Mouse (Mus musculus) small intestine, adult 10 weeks (tissue): ENCODE measurements around the gene 1600002K03Rik. TPM values are rescaled to one million over a fixed set of nuclear protein-coding genes. Genes with fewer than 3 reads are reported as not detected.

Experiments used
- polyA plus RNA-seq: library from polyadenylated mRNA; stranded (reverse); fragments of 350-450 nt; fragmentation: Illumina TruSeq; extraction: RNeasy Lipid Tissue Mini Kit (QIAGEN cat#74804); gene quantifications from one replicate; pipeline ENCODE4 v1.2.3, GENCODE M21; 2014; ENCODE audit warnings: low replicate concordance

1600002K03Rik gene
- polyA plus RNA-seq, result not detected

GRCm38 (mm10) chr10:80172527-80173292 is at the start of gene 1600002K03Rik:
1600002K03Rik (plus strand) TSS chr10:80172944.

DNA sequence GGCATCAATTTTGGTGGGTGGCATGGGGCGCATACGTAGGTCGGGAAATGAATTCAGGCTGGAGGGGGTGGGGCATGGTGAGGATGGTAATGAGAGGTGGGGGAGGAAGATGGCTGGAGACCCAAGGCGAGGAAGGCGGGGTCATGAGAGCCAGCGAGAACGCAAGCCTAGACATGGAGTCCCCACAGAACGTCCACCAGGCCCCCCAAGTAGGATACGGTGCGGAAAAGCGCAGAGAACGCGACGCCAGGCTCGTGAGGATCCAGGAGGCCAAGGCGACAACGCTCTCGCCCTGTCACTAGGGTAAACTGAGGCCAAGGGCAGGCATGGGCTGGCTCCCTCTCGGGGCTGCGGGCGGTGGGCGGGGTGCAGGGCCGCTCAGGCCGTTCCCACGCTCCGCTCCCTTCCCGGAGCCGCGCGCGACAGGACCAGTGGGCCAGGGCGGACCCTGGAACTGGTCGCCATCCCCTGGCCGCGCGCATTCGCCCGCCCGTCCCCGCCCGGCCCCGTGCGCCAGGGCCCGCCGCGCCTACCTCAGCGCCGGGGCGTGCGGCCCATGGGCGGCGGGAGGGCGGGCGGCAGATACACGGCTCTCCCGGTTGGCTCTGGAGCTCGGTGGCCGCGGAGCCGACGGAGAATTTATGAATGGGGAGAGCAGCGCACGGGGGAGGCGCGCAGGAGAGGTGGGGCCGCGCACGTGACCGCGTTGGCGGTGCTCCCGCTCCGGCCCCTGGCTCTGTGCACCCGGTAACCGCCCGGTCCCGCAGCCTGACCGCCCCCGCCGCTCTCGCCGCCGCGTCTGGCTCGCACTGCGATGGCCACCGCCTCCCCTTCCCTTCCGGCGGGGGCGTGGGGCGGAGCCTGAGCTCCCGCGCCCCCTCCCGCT is 33.9 kb upstream of the 1600002K03Rik start, which contains the start of gene Atp5d:
Atp5d (plus strand) TSS at position 80 of the 886 bp plus-strand sequence.

DNA sequence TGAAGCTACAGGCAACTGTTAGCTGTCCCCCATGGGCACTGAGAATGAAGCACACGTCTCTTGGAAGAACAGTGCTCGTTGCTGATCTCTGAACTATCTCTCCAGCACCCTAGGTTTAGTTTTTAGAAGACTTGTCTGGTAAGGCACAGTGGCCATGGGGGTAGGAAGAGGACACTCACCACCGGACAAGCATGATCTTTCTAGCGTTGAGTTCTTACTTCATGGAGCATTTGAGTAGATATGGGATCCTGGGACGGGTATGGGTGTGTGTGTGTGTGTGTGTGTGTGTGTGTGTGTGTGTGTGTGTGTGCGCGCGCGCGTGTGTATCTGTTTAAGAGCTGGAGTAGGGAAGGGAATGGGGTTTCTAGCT is 32.1 kb upstream of the 1600002K03Rik start, which contains the start of gene Cbarp:
Cbarp (minus strand) TSS at position 170 of the 370 bp plus-strand sequence.

DNA sequence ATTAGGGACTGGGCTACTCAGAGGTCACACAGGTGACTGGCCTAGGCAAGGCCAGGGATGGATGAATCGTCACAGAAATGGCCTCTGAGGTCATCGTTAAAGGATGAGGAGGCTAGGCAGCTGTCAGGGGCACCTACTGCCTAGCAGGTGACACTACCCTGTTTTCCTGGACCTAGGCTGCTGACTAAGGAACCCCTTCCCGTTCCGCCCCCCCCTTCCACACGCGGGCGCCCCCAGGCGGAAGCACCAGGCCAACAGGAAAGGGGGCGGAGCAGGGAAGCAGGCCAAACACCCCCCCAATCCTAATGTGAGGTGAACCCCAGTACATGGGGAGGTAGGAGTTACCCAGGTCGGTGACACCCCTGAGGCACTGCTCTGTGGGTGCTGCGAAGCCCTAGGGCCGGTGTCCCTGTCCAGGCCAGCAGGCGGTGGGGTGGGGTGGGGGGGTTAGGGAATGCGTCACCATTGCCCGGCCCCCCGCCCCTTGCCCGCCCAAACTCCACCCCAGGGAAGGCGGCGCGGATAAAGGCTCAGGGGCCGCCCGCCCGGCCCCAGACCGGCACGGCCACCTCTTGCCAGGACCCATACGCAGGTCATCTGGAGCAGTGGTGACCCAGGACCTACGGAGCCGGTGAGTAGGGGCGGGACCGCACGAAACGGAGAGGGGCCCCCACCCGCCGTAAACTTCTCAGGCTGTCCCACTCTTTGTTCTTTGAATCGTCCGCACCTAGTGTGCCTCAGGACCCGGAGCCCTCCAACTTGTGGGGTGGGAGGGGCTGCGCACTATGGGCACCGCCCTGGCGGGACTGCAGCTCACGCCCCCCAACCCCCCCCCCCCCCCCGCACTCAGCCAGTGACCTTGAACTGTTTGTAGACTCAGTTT is 24.8 kb upstream of the 1600002K03Rik start, which contains the start of gene Midn:
Midn (plus strand) TSS at position 554 of the 883 bp plus-strand sequence.

GRCm38 (mm10) chr10:80165392-80166128 is 7.2 kb upstream of the 1600002K03Rik start, which contains the start of gene Cirbp:
Cirbp (plus strand) TSS chr10:80165985.

DNA sequence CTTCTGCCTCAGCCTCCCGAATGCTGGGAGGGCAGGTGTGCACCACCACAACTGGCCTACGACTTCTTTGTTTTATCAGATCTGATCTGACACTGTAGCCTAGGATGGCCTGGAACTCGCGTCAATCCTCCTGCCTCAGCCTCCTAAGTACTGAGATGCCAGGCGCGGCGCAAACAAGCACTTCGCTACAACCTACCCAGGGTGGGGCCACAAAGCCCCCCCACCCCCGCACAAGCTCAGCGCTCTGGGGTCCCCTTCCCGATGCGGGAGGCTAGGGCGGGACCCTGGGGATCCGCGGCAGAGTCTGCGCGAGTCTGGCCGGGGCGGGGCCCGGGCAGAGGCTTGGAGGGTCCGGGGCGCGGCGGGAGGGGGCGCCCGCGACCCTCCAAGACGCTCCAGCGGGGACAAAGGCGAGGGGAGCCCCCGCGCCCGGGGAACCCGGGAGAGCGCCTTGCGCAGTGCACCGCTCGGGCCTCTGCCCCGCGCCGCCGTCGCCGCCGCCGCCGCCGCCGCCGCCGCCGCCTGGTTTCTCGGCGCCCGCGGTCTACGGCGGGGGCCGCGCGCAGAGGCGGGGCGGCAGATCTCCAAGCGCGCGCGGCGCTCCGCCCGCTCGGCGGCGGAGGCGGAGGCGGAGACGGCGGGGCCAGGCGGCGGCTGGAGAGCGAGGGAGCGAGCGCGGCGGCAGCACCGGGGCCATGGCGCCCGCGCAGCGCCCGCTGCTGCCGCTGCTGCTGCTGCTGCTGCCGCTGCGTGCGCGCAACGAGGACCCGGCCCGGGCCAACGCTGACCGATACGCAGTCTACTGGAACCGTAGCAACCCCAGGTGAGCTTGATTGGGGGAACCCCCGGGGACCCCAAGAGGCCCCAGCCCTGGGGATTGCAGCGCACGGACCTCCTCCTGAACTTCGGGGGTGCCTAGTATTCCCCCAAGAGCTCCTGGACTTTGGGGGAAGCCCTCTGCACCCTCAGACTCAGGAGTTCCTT is 6.6 kb downstream of the 1600002K03Rik start, which contains the start of gene Efna2:
Efna2 (plus strand) TSS at position 415 of the 984 bp plus-strand sequence.

Other genes with a start within 250 kb of the 1600002K03Rik start
- gene Arid3a, start 245.9 kb upstream of the 1600002K03Rik start, polyA plus RNA-seq, result 2.3 TPM
- gene Wdr18, start 212.8 kb upstream of the 1600002K03Rik start, polyA plus RNA-seq, result 1.0 TPM
- not detected for gene Grin3b, start 202.2 kb upstream of the 1600002K03Rik start, polyA plus RNA-seq
- gene Tmem259, start 188.6 kb upstream of the 1600002K03Rik start, polyA plus RNA-seq, result 0.45 TPM
- 1.9 TPM for gene Cnn2, start 184.4 kb upstream of the 1600002K03Rik start, polyA plus RNA-seq
- gene Abca7, start 176.4 kb upstream of the 1600002K03Rik start, polyA plus RNA-seq, result 0.11 TPM
- gene Arhgap45, start 156.3 kb upstream of the 1600002K03Rik start, polyA plus RNA-seq, result 0.19 TPM
- gene Polr2e, start 133.1 kb upstream of the 1600002K03Rik start, polyA plus RNA-seq, result not detected
- gene Gpx4, start 125.8 kb upstream of the 1600002K03Rik start, polyA plus RNA-seq, result 27.2 TPM
- 0.52 TPM for gene Sbno2, start 67.4 kb upstream of the 1600002K03Rik start, polyA plus RNA-seq
- gene Stk11, start 57.1 kb upstream of the 1600002K03Rik start, polyA plus RNA-seq, result 3.0 TPM
- 1.8 TPM for gene Atp5d, start 34.3 kb upstream of the 1600002K03Rik start, polyA plus RNA-seq
- gene Cbarp, start 32.1 kb upstream of the 1600002K03Rik start, polyA plus RNA-seq, result not detected
- 7.7 TPM for gene Midn, start 24.7 kb upstream of the 1600002K03Rik start, polyA plus RNA-seq
- gene Cirbp, start 7.0 kb upstream of the 1600002K03Rik start, polyA plus RNA-seq, result 12.5 TPM
- gene Efna2, start 6.5 kb downstream of the 1600002K03Rik start, polyA plus RNA-seq, result 0.37 TPM
- gene Mum1, start 53.5 kb downstream of the 1600002K03Rik start, polyA plus RNA-seq, result 3.4 TPM
- gene Ndufs7, start 76.2 kb downstream of the 1600002K03Rik start, polyA plus RNA-seq, result 3.5 TPM
- gene Gamt, start 88.1 kb downstream of the 1600002K03Rik start, polyA plus RNA-seq, result not detected
- 26.5 TPM for gene Dazap1, start 88.5 kb downstream of the 1600002K03Rik start, polyA plus RNA-seq
- 1.6 TPM for gene Rps15, start 119.5 kb downstream of the 1600002K03Rik start, polyA plus RNA-seq
- not detected for gene Apc2, start 123.0 kb downstream of the 1600002K03Rik start, polyA plus RNA-seq
- gene 2310011J03Rik, start 147.6 kb downstream of the 1600002K03Rik start, polyA plus RNA-seq, result 0.52 TPM
- gene Pcsk4, start 156.6 kb downstream of the 1600002K03Rik start, polyA plus RNA-seq, result not detected
- 5.9 TPM for gene Reep6, start 157.0 kb downstream of the 1600002K03Rik start, polyA plus RNA-seq
- 5.3 TPM for gene Adamtsl5, start 175.5 kb downstream of the 1600002K03Rik start, polyA plus RNA-seq
- not detected for gene Plk5, start 183.5 kb downstream of the 1600002K03Rik start, polyA plus RNA-seq
- 2.9 TPM for gene Mex3d, start 214.7 kb downstream of the 1600002K03Rik start, polyA plus RNA-seq
- not detected for gene Mbd3, start 226.6 kb downstream of the 1600002K03Rik start, polyA plus RNA-seq
- gene Uqcr11, start 233.9 kb downstream of the 1600002K03Rik start, polyA plus RNA-seq, result 1.4 TPM